Mouse (Mus musculus): ENCODE results near the gene Unc5cl. TPM values are rescaled to one million over a fixed set of nuclear protein-coding genes. Genes with fewer than 3 reads are reported as not detected.

Unc5cl gene
- polyA plus RNA-seq, 1 experiment, result 1.5 TPM

DNA sequence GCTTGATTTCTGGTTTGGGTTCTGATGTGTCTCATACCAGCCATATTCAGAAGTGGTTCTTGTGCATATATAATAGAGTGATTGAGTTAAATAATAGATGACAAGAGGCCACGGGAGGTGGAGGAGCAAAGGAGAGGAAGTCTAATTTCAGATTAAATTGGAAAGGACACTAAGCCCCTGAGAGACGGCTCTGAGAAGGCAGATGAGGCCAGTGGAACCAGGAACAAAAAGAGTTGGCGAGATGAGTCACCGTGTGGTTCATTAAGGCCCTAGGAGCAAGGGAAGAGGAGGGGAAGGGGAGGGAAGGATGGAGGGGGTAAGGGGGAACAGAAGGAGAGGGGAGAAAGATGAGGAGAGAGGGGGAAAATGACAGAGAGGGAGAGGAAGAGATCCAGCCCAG is 52.3 kb downstream of the Unc5cl start:
- TF ChIP-seq TAL1 (IDR thresholded peaks at IDR 0.05; ENCODE audit: low read length) (no peak), GATA1 (IDR thresholded peaks at IDR 0.05; ENCODE audit: low read length) (no peak)
- Histone ChIP-seq H3K36me3 (ENCODE audit: control insufficient read depth) (no peaks in the 10 kb centered on the region), H3K4me1 (ENCODE audit: control insufficient read depth) (no peaks in the 10 kb centered on the region), H3K9me3 (ENCODE audit: control insufficient read depth, low read length) (no peaks in the 10 kb centered on the region), H3K4me3 (replicated peaks) (no peak overlapping the region), H3K27me3 (ENCODE audit: control insufficient read depth) (no peaks in the 10 kb centered on the region)

DNA sequence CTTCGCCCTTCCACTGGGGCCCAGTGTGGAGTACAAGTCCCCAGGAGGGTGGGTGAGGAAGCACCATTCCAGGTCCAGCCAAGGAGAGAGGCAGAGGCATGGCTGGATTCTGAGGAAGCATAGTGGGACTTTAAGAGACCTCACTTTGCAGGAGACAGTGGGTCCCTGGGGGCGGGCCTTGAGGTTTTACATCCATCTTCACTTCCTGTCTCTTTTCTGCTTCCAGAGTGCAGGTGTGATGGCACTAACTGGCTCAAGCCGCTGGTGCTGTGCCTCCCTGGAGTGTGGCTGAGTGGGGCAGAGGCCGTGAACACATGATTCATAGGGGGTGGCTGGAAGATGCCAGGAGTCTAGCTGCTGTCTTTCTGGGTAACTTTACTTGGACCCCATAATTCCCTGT is 54.9 kb downstream of the Unc5cl start:
- H3K9me3 ChIP-seq (ENCODE audit: control insufficient read depth, low read length), result no peaks in the 10 kb centered on the region
- H3K4me1 ChIP-seq (ENCODE audit: control insufficient read depth), result no peaks in the 10 kb centered on the region
- no peaks in the 10 kb centered on the region for H3K36me3 ChIP-seq (ENCODE audit: control insufficient read depth)
- no peaks in the 10 kb centered on the region for H3K27me3 ChIP-seq (ENCODE audit: control insufficient read depth)
- no peak overlapping the region for H3K4me3 ChIP-seq (replicated peaks)
- TF ChIP-seq TAL1 (IDR thresholded peaks at IDR 0.05; ENCODE audit: low read length) (no peak), GATA1 (IDR thresholded peaks at IDR 0.05; ENCODE audit: low read length) (no peak)

DNA sequence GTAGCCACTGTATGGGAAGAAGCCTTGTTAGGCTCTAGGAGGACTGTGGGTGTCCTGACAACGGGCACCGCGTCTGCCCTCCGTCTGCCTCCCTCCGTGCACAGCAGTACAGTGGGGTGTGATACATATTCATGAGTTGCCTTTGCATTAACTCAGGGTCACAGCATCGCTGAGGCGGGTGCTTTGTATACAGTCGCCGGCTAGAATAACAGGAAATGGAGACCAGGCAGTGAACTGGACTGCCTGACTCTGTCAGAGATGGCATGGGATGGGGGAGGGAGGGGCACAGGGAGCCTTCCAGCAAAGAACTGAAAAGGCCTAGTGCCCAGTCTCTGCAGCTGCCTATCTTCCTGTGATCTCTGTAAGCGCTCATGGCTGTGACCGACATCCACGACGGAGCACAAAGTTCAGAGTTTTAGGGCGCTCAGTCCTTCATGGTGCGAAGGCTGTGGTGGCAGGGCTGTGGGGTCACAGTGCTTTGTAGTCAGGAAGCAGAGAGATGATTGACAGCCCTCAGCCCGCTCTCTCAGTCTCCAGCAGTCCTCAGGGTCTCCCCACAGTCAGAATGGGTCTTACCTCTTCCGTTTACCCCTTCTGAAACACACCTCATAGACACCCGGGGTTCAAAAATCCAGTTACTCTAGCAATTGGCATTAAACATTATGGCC is 58.0 kb downstream of the Unc5cl start:
- Histone ChIP-seq H3K36me3 (ENCODE audit: control insufficient read depth) (no peaks in the 10 kb centered on the region), H3K27me3 (ENCODE audit: control insufficient read depth) (no peaks in the 10 kb centered on the region), H3K4me1 (ENCODE audit: control insufficient read depth) (no peaks in the 10 kb centered on the region), H3K4me3 (replicated peaks) (no peak overlapping the region), H3K9me3 (ENCODE audit: control insufficient read depth, low read length) (no peaks in the 10 kb centered on the region)
- TF ChIP-seq TAL1 (IDR thresholded peaks at IDR 0.05; ENCODE audit: low read length) (no peak), GATA1 (IDR thresholded peaks at IDR 0.05; ENCODE audit: low read length) (no peak)

DNA sequence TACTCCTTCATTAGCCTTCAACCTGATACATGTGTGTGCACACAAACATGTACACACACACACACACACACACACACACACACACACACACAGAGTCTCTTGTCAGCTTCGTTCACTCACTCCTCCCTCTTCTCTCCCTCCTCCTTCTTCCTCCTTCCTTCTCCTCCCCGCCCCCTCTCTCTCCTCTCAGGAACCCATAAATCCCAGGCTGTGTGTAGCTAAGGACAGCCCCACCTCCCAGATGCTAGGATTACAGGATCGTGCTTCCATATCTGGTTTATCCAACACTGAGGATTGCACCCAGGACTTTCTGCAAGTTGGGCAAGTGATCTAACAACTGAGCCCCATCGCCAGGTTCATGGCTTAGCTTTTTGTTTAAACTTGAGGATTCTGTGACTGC is 59.9 kb downstream of the Unc5cl start:
- H3K4me3 ChIP-seq (replicated peaks), result no peak overlapping the region
- no peaks in the 10 kb centered on the region for H3K4me1 ChIP-seq (ENCODE audit: control insufficient read depth)
- no peaks in the 10 kb centered on the region for H3K9me3 ChIP-seq (ENCODE audit: control insufficient read depth, low read length)
- no peaks in the 10 kb centered on the region for H3K36me3 ChIP-seq (ENCODE audit: control insufficient read depth)
- TF ChIP-seq TAL1 (IDR thresholded peaks at IDR 0.05; ENCODE audit: low read length) (no peak), GATA1 (IDR thresholded peaks at IDR 0.05; ENCODE audit: low read length) (no peak)
- H3K27me3 ChIP-seq (ENCODE audit: control insufficient read depth), result no peaks in the 10 kb centered on the region

DNA sequence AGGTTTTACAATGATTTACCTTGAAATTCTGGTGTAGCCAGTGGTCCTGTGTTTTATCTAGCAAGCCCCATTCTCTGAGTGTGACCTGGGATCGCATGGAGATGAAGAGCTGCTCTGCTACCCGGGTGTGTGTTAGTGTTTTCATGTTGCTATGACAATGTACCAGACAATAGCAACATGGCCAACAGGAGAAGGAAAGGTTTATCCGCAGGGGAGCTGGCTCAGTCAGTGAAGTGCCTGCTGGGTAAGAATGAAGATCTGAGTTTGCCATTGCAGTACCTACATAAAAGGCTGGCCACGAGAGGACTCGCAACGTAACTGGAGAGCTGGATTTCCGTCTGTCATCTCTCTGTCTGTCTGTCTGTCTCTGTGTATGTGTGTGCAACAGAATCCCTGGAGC is 64.3 kb downstream of the Unc5cl start:
- no peaks in the 10 kb centered on the region for H3K27me3 ChIP-seq (ENCODE audit: control insufficient read depth)
- no peaks in the 10 kb centered on the region for H3K36me3 ChIP-seq (ENCODE audit: control insufficient read depth)
- no peaks in the 10 kb centered on the region for H3K4me1 ChIP-seq (ENCODE audit: control insufficient read depth)
- no peak overlapping the region for H3K4me3 ChIP-seq (replicated peaks)
- no peak for TF ChIP-seq GATA1 (IDR thresholded peaks at IDR 0.05; ENCODE audit: low read length)
- no peak for TF ChIP-seq TAL1 (IDR thresholded peaks at IDR 0.05; ENCODE audit: low read length)
- no peaks in the 10 kb centered on the region for H3K9me3 ChIP-seq (ENCODE audit: control insufficient read depth, low read length)

DNA sequence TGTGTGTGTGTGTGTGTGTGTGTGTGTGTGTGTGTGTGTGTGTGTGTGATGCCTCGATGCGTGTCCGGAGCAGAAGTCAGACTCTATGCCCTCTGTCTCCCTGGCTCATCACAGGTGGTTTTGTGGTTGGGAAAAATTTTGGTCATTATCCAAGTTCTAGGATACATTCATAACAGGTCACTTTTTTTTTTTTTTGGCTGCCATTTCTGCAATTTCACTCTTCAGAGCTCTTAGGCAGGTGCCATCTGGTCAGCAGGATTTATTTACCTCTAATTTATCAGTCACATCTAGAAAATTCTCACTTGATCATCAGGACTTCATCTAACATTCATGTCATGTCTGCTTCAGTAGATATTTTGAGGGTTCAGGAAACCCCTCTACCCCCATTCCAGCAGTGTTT is 65.7 kb downstream of the Unc5cl start:
- H3K4me1 ChIP-seq (ENCODE audit: control insufficient read depth), result no peaks in the 10 kb centered on the region
- no peaks in the 10 kb centered on the region for H3K36me3 ChIP-seq (ENCODE audit: control insufficient read depth)
- no peak for TF ChIP-seq TAL1 (IDR thresholded peaks at IDR 0.05; ENCODE audit: low read length)
- no peak for TF ChIP-seq GATA1 (IDR thresholded peaks at IDR 0.05; ENCODE audit: low read length)
- no peak overlapping the region for H3K4me3 ChIP-seq (replicated peaks)
- H3K27me3 ChIP-seq (ENCODE audit: control insufficient read depth), result no peaks in the 10 kb centered on the region
- no peaks in the 10 kb centered on the region for H3K9me3 ChIP-seq (ENCODE audit: control insufficient read depth, low read length)

DNA sequence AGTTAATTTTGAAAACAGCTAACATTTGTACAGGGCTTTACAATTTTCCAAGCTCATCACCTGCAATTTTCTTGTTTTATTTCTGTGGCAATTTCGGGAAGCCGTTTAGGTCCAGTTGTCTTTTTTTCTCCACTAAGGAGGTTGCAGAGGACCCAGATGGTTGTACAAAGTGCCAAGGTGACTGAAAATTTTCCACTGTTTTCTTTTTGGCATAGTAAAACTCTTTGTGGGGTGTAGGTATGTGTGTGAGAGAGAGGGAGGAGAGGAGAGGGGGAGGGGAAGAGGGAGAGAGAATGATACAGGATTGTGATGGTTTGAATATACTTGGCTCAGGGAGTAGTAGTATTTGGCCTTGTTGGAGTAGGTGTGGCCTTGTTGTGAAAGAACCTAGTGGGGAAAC is 68.4 kb downstream of the Unc5cl start:
- Histone ChIP-seq H3K9me3 (ENCODE audit: control insufficient read depth, low read length) (no peaks in the 10 kb centered on the region), H3K4me3 (replicated peaks) (no peak overlapping the region), H3K36me3 (ENCODE audit: control insufficient read depth) (no peaks in the 10 kb centered on the region), H3K27me3 (ENCODE audit: control insufficient read depth) (0 out of 2 replicates have a peak, but pooled peaks cover 2% of the 10 kb centered on the region), H3K4me1 (ENCODE audit: control insufficient read depth) (no peaks in the 10 kb centered on the region)
- no peak for TF ChIP-seq GATA1 (IDR thresholded peaks at IDR 0.05; ENCODE audit: low read length)
- TF ChIP-seq TAL1 (IDR thresholded peaks at IDR 0.05; ENCODE audit: low read length), result no peak

DNA sequence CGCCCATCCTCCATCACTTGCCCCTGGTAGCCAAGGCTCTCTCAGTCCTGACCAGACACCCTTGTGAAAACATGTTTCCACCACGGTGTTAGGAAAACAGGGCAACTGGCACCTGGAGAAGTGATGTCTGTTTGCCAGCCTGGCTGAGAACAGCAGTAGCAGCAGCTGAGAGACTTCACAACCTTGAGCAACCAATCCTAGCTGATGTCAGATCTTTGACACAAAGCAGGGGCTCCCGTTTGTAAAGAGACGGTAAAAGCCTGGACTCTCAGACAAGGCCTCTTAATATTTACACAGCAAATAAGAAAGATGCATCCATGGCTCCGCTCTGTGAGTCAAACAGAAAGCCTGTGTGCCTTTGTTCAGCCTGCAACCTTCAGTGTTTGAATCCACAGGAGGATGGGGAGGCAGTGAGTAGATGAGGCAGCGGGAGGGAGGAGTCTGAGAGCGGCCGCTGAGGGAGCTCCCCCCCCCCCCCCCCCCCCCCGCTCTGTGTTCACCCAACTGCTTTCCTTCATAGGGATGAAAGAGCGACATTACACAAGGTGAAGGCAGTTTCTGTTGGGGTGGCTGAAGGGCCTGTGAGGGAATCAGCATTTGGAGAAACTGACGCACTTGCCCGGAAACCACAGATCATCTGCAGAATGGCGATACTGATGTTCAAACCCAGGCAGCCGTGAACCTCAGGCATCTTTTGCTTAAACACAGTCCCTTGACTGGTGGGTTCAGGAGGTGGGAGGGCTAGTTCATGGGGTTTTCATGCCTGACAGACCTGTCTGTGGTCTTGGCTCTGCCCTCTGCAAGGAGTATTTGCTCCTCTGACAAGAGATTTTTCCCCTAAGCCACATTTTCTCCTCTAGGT is 79.4 kb downstream of the Unc5cl start:
- Histone ChIP-seq H3K9me3 (ENCODE audit: control insufficient read depth, low read length) (peaks cover 3% of the 10 kb centered on the region; the same call in 1 of the 2 replicates), H3K27me3 (ENCODE audit: control insufficient read depth) (no peaks in the 10 kb centered on the region), H3K4me1 (ENCODE audit: control insufficient read depth) (no peaks in the 10 kb centered on the region), H3K36me3 (ENCODE audit: control insufficient read depth) (no peaks in the 10 kb centered on the region), H3K4me3 (replicated peaks) (no peak overlapping the region)
- TF ChIP-seq GATA1 (IDR thresholded peaks at IDR 0.05; ENCODE audit: low read length) (no peak), TAL1 (IDR thresholded peaks at IDR 0.05; ENCODE audit: low read length) (no peak)

DNA sequence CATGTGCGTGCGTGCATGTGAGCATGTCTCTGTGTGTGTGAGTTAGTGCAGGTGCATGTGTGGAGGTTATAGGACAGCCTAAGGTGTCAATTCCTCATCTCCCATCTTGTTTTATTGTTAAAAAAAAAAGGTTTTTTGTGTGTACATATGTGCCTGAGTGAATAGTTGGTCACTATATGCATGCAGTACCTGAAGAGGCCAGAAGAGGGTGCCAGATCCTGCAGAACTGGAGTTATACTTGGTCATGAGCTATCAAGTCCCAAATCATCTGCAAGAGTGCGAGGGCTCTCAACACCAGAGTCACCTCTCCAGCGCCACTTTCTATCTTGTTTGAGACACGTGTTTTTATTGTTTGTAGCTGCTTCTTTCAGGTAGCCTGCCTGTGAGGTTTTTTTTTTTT is 83.6 kb downstream of the Unc5cl start:
- Histone ChIP-seq H3K4me1 (ENCODE audit: control insufficient read depth) (no peaks in the 10 kb centered on the region), H3K4me3 (replicated peaks) (no peak overlapping the region), H3K36me3 (ENCODE audit: control insufficient read depth) (no peaks in the 10 kb centered on the region), H3K9me3 (ENCODE audit: control insufficient read depth, low read length) (peaks cover 3% of the 10 kb centered on the region; the same call in 1 of the 2 replicates), H3K27me3 (ENCODE audit: control insufficient read depth) (no peaks in the 10 kb centered on the region)
- TF ChIP-seq TAL1 (IDR thresholded peaks at IDR 0.05; ENCODE audit: low read length), result no peak
- TF ChIP-seq GATA1 (IDR thresholded peaks at IDR 0.05; ENCODE audit: low read length), result no peak

Data from erythroblast, embryonic 14.5 days (primary cell).